ENCODE assay signal across 24 mouse cellular contexts in the genomic region with DNA sequence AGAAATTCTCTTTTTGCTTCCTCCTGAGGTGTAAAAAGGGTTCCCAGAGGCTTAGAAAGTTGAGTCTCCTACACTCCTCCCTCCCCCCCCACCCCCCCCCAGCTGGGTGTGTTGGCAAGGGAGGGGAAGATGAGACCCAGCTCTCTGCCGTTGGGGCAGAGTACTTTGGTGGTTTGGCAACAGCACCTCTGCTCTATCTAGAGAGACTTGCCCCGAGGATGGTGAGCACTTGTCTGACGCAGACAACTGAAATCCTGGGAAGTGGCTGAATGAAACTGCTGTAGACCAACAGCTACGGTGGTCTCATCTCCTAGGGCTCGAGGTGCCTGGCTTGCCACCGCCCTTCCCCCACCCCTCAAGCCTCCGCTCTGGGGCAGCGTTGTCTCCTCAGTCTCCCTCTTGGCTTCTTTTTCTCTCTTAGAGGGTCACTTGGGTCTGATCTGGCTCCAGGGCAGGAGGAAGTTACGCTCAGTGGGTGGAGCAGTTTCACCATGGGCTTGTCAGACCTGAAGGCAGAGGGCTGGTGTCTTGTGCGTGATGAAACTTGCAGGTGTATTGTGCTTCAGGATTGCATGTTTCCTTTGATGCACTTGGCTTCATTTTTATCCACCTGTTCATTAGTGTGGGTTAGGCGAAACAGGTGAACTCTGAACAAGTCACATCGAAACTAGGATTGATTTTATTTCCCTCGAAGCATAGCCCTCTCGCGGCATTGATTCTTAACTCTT. TPM values are rescaled to one million over a fixed set of nuclear protein-coding genes. Genes with fewer than 3 reads are reported as not detected.
DNase-seq lines count a peak whose midpoint lies in the region; ATAC-seq and TF ChIP-seq lines count a peak whose summit lies in the region.
"Had no signal": no experiment of that assay in that cellular context is flagged by ENCODE, and none has a peak within 500 bp of the region (broad histone marks: within the 10 kb centered on the region; RNA-seq: fewer than 3 reads in every experiment).

No protein-coding gene starts in this region.

- no peak overlapping the region for H3K9ac ChIP-seq in MEL (ENCODE audit: control insufficient read depth, low read depth, low read length, poor library complexity, severe bottlenecking)
- no peak overlapping the region for H3K9ac ChIP-seq in embryonic facial prominence, embryonic 14.5 days (ENCODE audit: low read depth, low read length)
- no peak overlapping the region for H3K9ac ChIP-seq in stomach, embryonic 15.5 days
- H3K9ac ChIP-seq: embryonic facial prominence, embryonic 12.5 days; hindbrain, embryonic 13.5 days; liver, embryonic 13.5 days had no signal

- no peaks in the 10 kb centered on the region for H3K4me1 ChIP-seq in MEL (ENCODE audit: control insufficient read depth in 1 of 2, insufficient read depth in 2 of 2, low read length in 2 of 2)
- H3K4me1 ChIP-seq in embryonic facial prominence, embryonic 14.5 days (ENCODE audit: control insufficient read depth, insufficient read depth, low read length): no peaks in the 10 kb centered on the region
- no peaks in the 10 kb centered on the region for H3K4me1 ChIP-seq in stomach, embryonic 15.5 days
- H3K4me1 ChIP-seq: embryonic facial prominence, embryonic 12.5 days; hindbrain, embryonic 13.5 days had no signal

- no peaks in the 10 kb centered on the region for H3K27me3 ChIP-seq in MEL (ENCODE audit: control insufficient read depth in 1 of 2, insufficient read depth in 2 of 2, low read length in 2 of 2)
- H3K27me3 ChIP-seq in embryonic facial prominence, embryonic 14.5 days (replicated peaks; ENCODE audit: control insufficient read depth, insufficient read depth, low read length): no peaks in the 10 kb centered on the region
- H3K27me3 ChIP-seq in stomach, embryonic 15.5 days (replicated peaks): no peaks in the 10 kb centered on the region
- H3K27me3 ChIP-seq: embryonic facial prominence, embryonic 12.5 days; hindbrain, embryonic 13.5 days; liver, embryonic 13.5 days; megakaryocyte, embryonic 14.5 days had no signal

- H3K9me3 ChIP-seq in MEL (replicated peaks; ENCODE audit: insufficient read depth, low read length): no peaks in the 10 kb centered on the region
- H3K9me3 ChIP-seq in embryonic facial prominence, embryonic 14.5 days (ENCODE audit: control insufficient read depth, low read length): no peaks in the 10 kb centered on the region
- H3K9me3 ChIP-seq in stomach, embryonic 15.5 days: no peaks in the 10 kb centered on the region
- H3K9me3 ChIP-seq: embryonic facial prominence, embryonic 12.5 days; hindbrain, embryonic 13.5 days; liver, embryonic 13.5 days; megakaryocyte, embryonic 14.5 days had no signal

- DNase-seq in MEL (ENCODE audit: low read depth, low spot score): no peak
- peak; percentile 58 for DNase-seq in embryonic facial prominence, embryonic 14.5 days (ENCODE audit: low spot score)
- DNase-seq in adrenal gland, postnatal 25 days: no peak
- no peak for DNase-seq in gastrocnemius, postnatal 36 days
- DNase-seq in liver: no peak
- DNase-seq: adrenal gland, postnatal 10 days; cerebellum, adult 9-10 months; gastrocnemius, postnatal 14 days; kidney, adult 8-10 months; kidney, postnatal 14 days; liver, embryonic 13.5 days; lung, adult 2 months; lung, postnatal 14 days; midbrain, embryonic 14.5 days; right cerebral cortex, postnatal 25 days; thymus, postnatal 14 days had no signal

- H3K36me3 ChIP-seq in MEL (ENCODE audit: control insufficient read depth in 1 of 2, insufficient read depth in 2 of 2, low read length in 2 of 2): peaks cover 0 to 15% of the 10 kb centered on the region in 2 experiments; a peak in 3 of 4 replicates
- H3K36me3 ChIP-seq in embryonic facial prominence, embryonic 14.5 days (ENCODE audit: control insufficient read depth, insufficient read depth, low read length): peaks cover 25% of the 10 kb centered on the region; the same call in 1 of the 2 replicates
- peaks cover 11% of the 10 kb centered on the region; the same call in 1 of the 2 replicates for H3K36me3 ChIP-seq in stomach, embryonic 15.5 days

- TF ChIP-seq CTCF in MEL (IDR thresholded peaks at IDR 0.05 in 2 of 3, conservative IDR thresholded peaks at IDR 0.05 in 1 of 3; ENCODE audit: control insufficient read depth in 1 of 3, insufficient read depth in 1 of 3, low read depth in 2 of 3, low read length in 3 of 3, poor library complexity in 1 of 3, severe bottlenecking in 1 of 3): no peak

- H3K4me3 ChIP-seq in MEL (ENCODE audit: control insufficient read depth in 1 of 2, insufficient read depth in 1 of 2, low read depth in 2 of 2, low read length in 2 of 2): no peak overlapping the region
- H3K4me3 ChIP-seq in embryonic facial prominence, embryonic 14.5 days (ENCODE audit: low read depth, low read length): no peak overlapping the region
- no peak overlapping the region for H3K4me3 ChIP-seq in stomach, embryonic 15.5 days (replicated peaks)
- H3K4me3 ChIP-seq: embryonic facial prominence, embryonic 12.5 days; hindbrain, embryonic 13.5 days; liver, embryonic 13.5 days; megakaryocyte, embryonic 14.5 days had no signal

- intact Hi-C loops in gastrocnemius, postnatal 36 days (cut with DNase I): no loop called here

- TF ChIP-seq RAD21 in MEL (IDR thresholded peaks at IDR 0.05; ENCODE audit: low read depth, low read length): no peak

- no peak overlapping the region for H3K4me2 ChIP-seq in embryonic facial prominence, embryonic 14.5 days (ENCODE audit: low read depth, low read length)
- H3K4me2 ChIP-seq in stomach, embryonic 15.5 days: no peak overlapping the region
- H3K4me2 ChIP-seq: embryonic facial prominence, embryonic 12.5 days; hindbrain, embryonic 13.5 days; liver, embryonic 13.5 days had no signal

- no peak for TF ChIP-seq POLR2A in MEL (IDR thresholded peaks at IDR 0.05; ENCODE audit: control insufficient read depth in 1 of 2, insufficient read depth in 1 of 2, low read depth in 1 of 2, low read length in 2 of 2, poor library complexity in 1 of 2)

- TF ChIP-seq EP300 in MEL (IDR thresholded peaks at IDR 0.05; ENCODE audit: low read depth in 1 of 2, low read length in 2 of 2): no peak

- H3K79me2 ChIP-seq in MEL (ENCODE audit: control insufficient read depth, insufficient read depth, low read length, poor library complexity): no peaks in the 10 kb centered on the region

- peak overlapping the region; percentile 32; the same call in 1 of the 2 replicates for H3K27ac ChIP-seq in MEL (ENCODE audit: control insufficient read depth, low read depth, low read length)
- H3K27ac ChIP-seq in embryonic facial prominence, embryonic 14.5 days (replicated peaks; ENCODE audit: low read depth, low read length): peak overlapping the region; percentile 45; the same call in 1 of the 2 replicates
- H3K27ac ChIP-seq in stomach, embryonic 15.5 days: peak overlapping the region; percentile 63
- H3K27ac ChIP-seq: embryonic facial prominence, embryonic 12.5 days; hindbrain, embryonic 13.5 days; liver, embryonic 13.5 days had no signal

- 75% methylated on average over 15 of the region's 15 CpGs for WGBS in embryonic facial prominence, embryonic 14.5 days
- WGBS in stomach, embryonic 15.5 days: 82% methylated on average over 15 of the region's 15 CpGs

- no peak for ATAC-seq in embryonic facial prominence, embryonic 14.5 days (ENCODE audit: low read depth)
- ATAC-seq in megakaryocyte, adult 5-6 weeks (ENCODE audit: poor library complexity, severe bottlenecking): peak; percentile 61
- ATAC-seq in stomach, embryonic 15.5 days (ENCODE audit: insufficient read depth, low FRiP score, low read depth): no peak
- ATAC-seq: activated CD4-positive, CD25-positive, alpha-beta regulatory T cell, adult 4 months; forebrain, embryonic 16.5 days had no signal

RNA-seq across cellular contexts. Expression of a gene that starts 27.9 kb away (rescaled TPM):
- total RNA-seq in MEL (2012; rRNA removed): 65.3 and 72.3 TPM in 2 replicates
- polyA plus RNA-seq in MEL (2012; ENCODE audit: insufficient read depth in 1 of 2, insufficient read length in 2 of 2, low read depth in 1 of 2, low replicate concordance in 2 of 2, missing spikeins in 1 of 2): 10 to 100 TPM in 1 of 2 experiments, not detected in 1; 50.0 TPM
- 38.8 and 40.3 TPM in 2 replicates for polyA plus RNA-seq in embryonic facial prominence, embryonic 14.5 days (2014; fragmentation: Nextera tagmentation; extraction: Ambion mirVana)
- total RNA-seq in megakaryocyte, adult 5-6 weeks (2015): 28.1 and 28.7 TPM in 2 replicates
- total RNA-seq in megakaryocyte, adult 5-6 weeks (2017): 34.9 and 43.7 TPM in 2 replicates
- polyA plus RNA-seq in stomach, embryonic 15.5 days (2015; fragmentation: Nextera tagmentation; extraction: Ambion mirVana): 34.6 and 38.7 TPM in 2 replicates
- total RNA-seq in adrenal gland, postnatal 25 days (2021): 37.5 and 40.4 TPM in 2 replicates
- 10 to 100 TPM; 12.5 to 12.7 TPM for total RNA-seq in gastrocnemius, postnatal 36 days (2021)

RNA-seq across cellular contexts. Expression of a gene that starts 39.5 kb away (rescaled TPM):
- total RNA-seq in MEL (2012; rRNA removed): 0.08 TPM in 1 of 2 replicates, not detected in the other
- polyA plus RNA-seq in MEL (2012; ENCODE audit: insufficient read depth in 1 of 2, insufficient read length in 2 of 2, low read depth in 1 of 2, low replicate concordance in 2 of 2, missing spikeins in 1 of 2): under 1 TPM in 1 of 2 experiments, not detected in 1; 0.06 TPM
- 9.9 and 12.4 TPM in 2 replicates for polyA plus RNA-seq in embryonic facial prominence, embryonic 14.5 days (2014; fragmentation: Nextera tagmentation; extraction: Ambion mirVana)
- 0.75 and 1.6 TPM in 2 replicates for total RNA-seq in megakaryocyte, adult 5-6 weeks (2015)
- total RNA-seq in megakaryocyte, adult 5-6 weeks (2017): 0.07 and 0.24 TPM in 2 replicates
- 7.0 and 10.9 TPM in 2 replicates for polyA plus RNA-seq in stomach, embryonic 15.5 days (2015; fragmentation: Nextera tagmentation; extraction: Ambion mirVana)
- total RNA-seq in adrenal gland, postnatal 25 days (2021): 0.43 and 0.57 TPM in 2 replicates
- total RNA-seq in gastrocnemius, postnatal 36 days (2021): under 1 TPM; 0.20 to 0.35 TPM
- total RNA-seq: gastrocnemius, postnatal 14 days had no signal
- polyA plus RNA-seq: heart, embryonic 14.5 days had no signal

RNA-seq across cellular contexts. Expression of a gene that starts 44.9 kb away (rescaled TPM):
- total RNA-seq in MEL (2012; rRNA removed): 0.27 TPM in 1 of 2 replicates, not detected in the other
- under 1 TPM in 1 of 2 experiments, not detected in 1; 0.07 TPM for polyA plus RNA-seq in MEL (2012; ENCODE audit: insufficient read depth in 1 of 2, insufficient read length in 2 of 2, low read depth in 1 of 2, low replicate concordance in 2 of 2, missing spikeins in 1 of 2)
- polyA plus RNA-seq in embryonic facial prominence, embryonic 14.5 days (2014; fragmentation: Nextera tagmentation; extraction: Ambion mirVana): 2.4 and 3.7 TPM in 2 replicates
- total RNA-seq in megakaryocyte, adult 5-6 weeks (2015): 0.36 and 0.45 TPM in 2 replicates
- total RNA-seq in megakaryocyte, adult 5-6 weeks (2017): 0.18 and 1.1 TPM in 2 replicates
- 2.1 and 3.6 TPM in 2 replicates for polyA plus RNA-seq in stomach, embryonic 15.5 days (2015; fragmentation: Nextera tagmentation; extraction: Ambion mirVana)
- 5.2 and 5.6 TPM in 2 replicates for total RNA-seq in adrenal gland, postnatal 25 days (2021)
- 10 to 100 TPM; 14.4 to 17.6 TPM for total RNA-seq in gastrocnemius, postnatal 36 days (2021)

RNA-seq across cellular contexts. Expression of a gene that starts 58.4 kb away (rescaled TPM):
- 22.5 and 25.9 TPM in 2 replicates for total RNA-seq in MEL (2012; rRNA removed)
- polyA plus RNA-seq in MEL (2012; ENCODE audit: insufficient read depth in 1 of 2, insufficient read length in 2 of 2, low read depth in 1 of 2, low replicate concordance in 2 of 2, missing spikeins in 1 of 2): 10 to 100 TPM in 1 of 2 experiments, 1 to 10 TPM in 1; 6.8 to 77.1 TPM
- polyA plus RNA-seq in embryonic facial prominence, embryonic 14.5 days (2014; fragmentation: Nextera tagmentation; extraction: Ambion mirVana): 5.4 and 6.6 TPM in 2 replicates
- 5.1 and 5.7 TPM in 2 replicates for total RNA-seq in megakaryocyte, adult 5-6 weeks (2015)
- 9.6 and 10.0 TPM in 2 replicates for total RNA-seq in megakaryocyte, adult 5-6 weeks (2017)
- polyA plus RNA-seq in stomach, embryonic 15.5 days (2015; fragmentation: Nextera tagmentation; extraction: Ambion mirVana): 7.8 and 9.9 TPM in 2 replicates
- 14.3 and 18.6 TPM in 2 replicates for total RNA-seq in adrenal gland, postnatal 25 days (2021)
- 1 to 10 TPM; 3.2 to 3.6 TPM for total RNA-seq in gastrocnemius, postnatal 36 days (2021)
